Mouse (Mus musculus): ENCODE data around the gene Mlc1.

Mlc1 gene

GRCm38 (mm10) chr15:88934141-88934540 lies 44.7 kb downstream of the Mlc1 start:
- TF ChIP-seq POU5F1 (IDR thresholded peaks at IDR 0.05; ENCODE audit: borderline replicate concordance, low read length), result no peak
- TF ChIP-seq NANOG (IDR thresholded peaks at IDR 0.05; ENCODE audit: borderline replicate concordance, low read length), result no peak
- no peak for TF ChIP-seq CTCF (conservative IDR thresholded peaks at IDR 0.05; ENCODE audit: low read length)
- no peaks in the 10 kb centered on the region for H3K36me3 ChIP-seq (ENCODE audit: insufficient read depth, low read length)
- no peaks in the 10 kb centered on the region for H3K27me3 ChIP-seq (ENCODE audit: insufficient read depth, low read length)
- no peak overlapping the region for H3K4me3 ChIP-seq (replicated peaks; ENCODE audit: low read length)
- 0 out of 2 replicates have a peak, but pooled peaks cover 4% of the 10 kb centered on the region for H3K9me3 ChIP-seq (ENCODE audit: low read length)
- peaks cover 8% of the 10 kb centered on the region for H3K4me1 ChIP-seq (replicated peaks; ENCODE audit: low read depth, low read length)

- Histone ChIP-seq H3K27me3 (ENCODE audit: insufficient read depth, low read length) (0 out of 2 replicates have a peak, but pooled peaks cover 2% of the 10 kb centered on the region), H3K36me3 (ENCODE audit: insufficient read depth, low read length) (no peaks in the 10 kb centered on the region), H3K9me3 (ENCODE audit: low read length) (0 out of 2 replicates have a peak, but pooled peaks cover 4% of the 10 kb centered on the region), H3K4me3 (replicated peaks; ENCODE audit: low read length) (no peak overlapping the region), H3K4me1 (replicated peaks; ENCODE audit: low read depth, low read length) (no peaks in the 10 kb centered on the region)
- TF ChIP-seq NANOG (IDR thresholded peaks at IDR 0.05; ENCODE audit: borderline replicate concordance, low read length) (no peak), CTCF (conservative IDR thresholded peaks at IDR 0.05; ENCODE audit: low read length) (no peak), POU5F1 (IDR thresholded peaks at IDR 0.05; ENCODE audit: borderline replicate concordance, low read length) (no peak)
These were observed 46.1 kb downstream of the Mlc1 start for GRCm38 (mm10) chr15:88932667-88933066.

- H3K27me3 ChIP-seq (ENCODE audit: insufficient read depth, low read length), result no peaks in the 10 kb centered on the region
- H3K36me3 ChIP-seq (ENCODE audit: insufficient read depth, low read length), result no peaks in the 10 kb centered on the region
- H3K4me1 ChIP-seq (replicated peaks; ENCODE audit: low read depth, low read length), result peaks cover 45% of the 10 kb centered on the region
- no peak for TF ChIP-seq POU5F1 (IDR thresholded peaks at IDR 0.05; ENCODE audit: borderline replicate concordance, low read length)
- TF ChIP-seq NANOG (IDR thresholded peaks at IDR 0.05; ENCODE audit: borderline replicate concordance, low read length), result no peak
- no peak for TF ChIP-seq CTCF (conservative IDR thresholded peaks at IDR 0.05; ENCODE audit: low read length)
- H3K9me3 ChIP-seq (ENCODE audit: low read length), result no peaks in the 10 kb centered on the region
- no peak overlapping the region for H3K4me3 ChIP-seq (replicated peaks; ENCODE audit: low read length)
These were observed 56.9 kb downstream of the Mlc1 start for GRCm38 (mm10) chr15:88921992-88922310.

GRCm38 (mm10) chr15:88921131-88921991 lies 57.4 kb downstream of the Mlc1 start:
- H3K36me3 ChIP-seq (ENCODE audit: insufficient read depth, low read length), result no peaks in the 10 kb centered on the region
- H3K27me3 ChIP-seq (ENCODE audit: insufficient read depth, low read length), result no peaks in the 10 kb centered on the region
- H3K4me3 ChIP-seq (replicated peaks; ENCODE audit: low read length), result no peak overlapping the region
- H3K9me3 ChIP-seq (ENCODE audit: low read length), result no peaks in the 10 kb centered on the region
- peak; percentile 86 for TF ChIP-seq CTCF (conservative IDR thresholded peaks at IDR 0.05; ENCODE audit: low read length)
- TF ChIP-seq NANOG (IDR thresholded peaks at IDR 0.05; ENCODE audit: borderline replicate concordance, low read length), result no peak
- no peak for TF ChIP-seq POU5F1 (IDR thresholded peaks at IDR 0.05; ENCODE audit: borderline replicate concordance, low read length)
- peaks cover 50% of the 10 kb centered on the region for H3K4me1 ChIP-seq (replicated peaks; ENCODE audit: low read depth, low read length)

- H3K9me3 ChIP-seq (ENCODE audit: low read length), result no peaks in the 10 kb centered on the region
- peaks cover 4% of the 10 kb centered on the region for H3K27me3 ChIP-seq (ENCODE audit: insufficient read depth, low read length)
- no peak overlapping the region for H3K4me3 ChIP-seq (replicated peaks; ENCODE audit: low read length)
- no peaks in the 10 kb centered on the region for H3K36me3 ChIP-seq (ENCODE audit: insufficient read depth, low read length)
- peaks cover 63% of the 10 kb centered on the region for H3K4me1 ChIP-seq (replicated peaks; ENCODE audit: low read depth, low read length)
- TF ChIP-seq POU5F1 (IDR thresholded peaks at IDR 0.05; ENCODE audit: borderline replicate concordance, low read length), result no peak
- TF ChIP-seq NANOG (IDR thresholded peaks at IDR 0.05; ENCODE audit: borderline replicate concordance, low read length), result no peak
- no peak for TF ChIP-seq CTCF (conservative IDR thresholded peaks at IDR 0.05; ENCODE audit: low read length)
These were observed 58.7 kb downstream of the Mlc1 start for GRCm38 (mm10) chr15:88920065-88920464.

GRCm38 (mm10) chr15:88919328-88919727 lies 59.5 kb downstream of the Mlc1 start:
- TF ChIP-seq POU5F1 (IDR thresholded peaks at IDR 0.05; ENCODE audit: borderline replicate concordance, low read length) (no peak), NANOG (IDR thresholded peaks at IDR 0.05; ENCODE audit: borderline replicate concordance, low read length) (no peak), CTCF (conservative IDR thresholded peaks at IDR 0.05; ENCODE audit: low read length) (no peak)
- peaks cover 71% of the 10 kb centered on the region for H3K4me1 ChIP-seq (replicated peaks; ENCODE audit: low read depth, low read length)
- peaks cover 8% of the 10 kb centered on the region for H3K27me3 ChIP-seq (ENCODE audit: insufficient read depth, low read length)
- no peaks in the 10 kb centered on the region for H3K9me3 ChIP-seq (ENCODE audit: low read length)
- H3K4me3 ChIP-seq (replicated peaks; ENCODE audit: low read length), result peak overlapping the region; percentile 4; the same call in 1 of the 2 replicates
- H3K36me3 ChIP-seq (ENCODE audit: insufficient read depth, low read length), result no peaks in the 10 kb centered on the region

- H3K4me1 ChIP-seq (replicated peaks; ENCODE audit: low read depth, low read length), result peaks cover 88% of the 10 kb centered on the region
- no peaks in the 10 kb centered on the region for H3K36me3 ChIP-seq (ENCODE audit: insufficient read depth, low read length)
- H3K9me3 ChIP-seq (ENCODE audit: low read length), result no peaks in the 10 kb centered on the region
- peak overlapping the region; percentile 26; the same call in 1 of the 2 replicates for H3K4me3 ChIP-seq (replicated peaks; ENCODE audit: low read length)
- no peak for TF ChIP-seq CTCF (conservative IDR thresholded peaks at IDR 0.05; ENCODE audit: low read length)
- no peak for TF ChIP-seq POU5F1 (IDR thresholded peaks at IDR 0.05; ENCODE audit: borderline replicate concordance, low read length)
- no peak for TF ChIP-seq NANOG (IDR thresholded peaks at IDR 0.05; ENCODE audit: borderline replicate concordance, low read length)
- H3K27me3 ChIP-seq (ENCODE audit: insufficient read depth, low read length), result peaks cover 8% of the 10 kb centered on the region
These were observed 61.7 kb downstream of the Mlc1 start for GRCm38 (mm10) chr15:88917126-88917525.

- Histone ChIP-seq H3K4me3 (replicated peaks; ENCODE audit: low read length) (peak overlapping the region; percentile 26; the same call in 1 of the 2 replicates), H3K36me3 (ENCODE audit: insufficient read depth, low read length) (no peaks in the 10 kb centered on the region), H3K4me1 (replicated peaks; ENCODE audit: low read depth, low read length) (peaks cover 85% of the 10 kb centered on the region), H3K9me3 (ENCODE audit: low read length) (no peaks in the 10 kb centered on the region), H3K27me3 (ENCODE audit: insufficient read depth, low read length) (peaks cover 8% of the 10 kb centered on the region)
- TF ChIP-seq NANOG (IDR thresholded peaks at IDR 0.05; ENCODE audit: borderline replicate concordance, low read length), result no peak
- no peak for TF ChIP-seq CTCF (conservative IDR thresholded peaks at IDR 0.05; ENCODE audit: low read length)
- no peak for TF ChIP-seq POU5F1 (IDR thresholded peaks at IDR 0.05; ENCODE audit: borderline replicate concordance, low read length)
These were observed 62.4 kb downstream of the Mlc1 start for GRCm38 (mm10) chr15:88916366-88916765.

All from E14TG2a.4 (cell line).